Mouse (Mus musculus) embryonic fibroblast, embryonic 13.5 days (primary cell): ENCODE measurements around the gene Tmem236. TPM values are rescaled to one million over a fixed set of nuclear protein-coding genes. Genes with fewer than 3 reads are reported as not detected.

Experiments
- H3K27ac ChIP-seq: 2 replicates; pipeline ENCODE4 v1.5.1; 2012; ENCODE audit warnings: low read length, control low read depth, inconsistent platforms; ENCODE audit not compliant: insufficient read depth
- H3K4me1 ChIP-seq: 2 replicates; pipeline ENCODE4 v1.6.1; 2011; ENCODE audit warnings: low read length; ENCODE audit not compliant: control insufficient read depth, insufficient read depth
- H3K4me3 ChIP-seq: 2 replicates; pipeline ENCODE4 v1.5.1; 2011; ENCODE audit warnings: mild to moderate bottlenecking, control low read depth, low read length; ENCODE audit not compliant: insufficient read depth
- CTCF ChIP-seq: IDR thresholded peaks from 2 replicates; pipeline ENCODE4 v1.5.1; 2011; ENCODE audit warnings: mild to moderate bottlenecking, control low read depth, low read length, moderate library complexity, borderline replicate concordance; ENCODE audit not compliant: insufficient read depth
- POLR2A ChIP-seq: IDR thresholded peaks from 2 replicates; pipeline ENCODE4 v1.6.1; 2011; ENCODE audit warnings: low read depth, mild to moderate bottlenecking, control low read depth, low read length, moderate library complexity
- polyA plus RNA-seq: library from polyadenylated mRNA; stranded (reverse); fragments of >200 nt; gene quantifications from 2 replicates; pipeline ENCODE4 v1.2.4, GENCODE M21; 2011; ENCODE audit warnings: low read depth; ENCODE audit not compliant: missing spikeins, insufficient read length

Gene Tmem236
- not detected in 2 replicates for polyA plus RNA-seq

DNA sequence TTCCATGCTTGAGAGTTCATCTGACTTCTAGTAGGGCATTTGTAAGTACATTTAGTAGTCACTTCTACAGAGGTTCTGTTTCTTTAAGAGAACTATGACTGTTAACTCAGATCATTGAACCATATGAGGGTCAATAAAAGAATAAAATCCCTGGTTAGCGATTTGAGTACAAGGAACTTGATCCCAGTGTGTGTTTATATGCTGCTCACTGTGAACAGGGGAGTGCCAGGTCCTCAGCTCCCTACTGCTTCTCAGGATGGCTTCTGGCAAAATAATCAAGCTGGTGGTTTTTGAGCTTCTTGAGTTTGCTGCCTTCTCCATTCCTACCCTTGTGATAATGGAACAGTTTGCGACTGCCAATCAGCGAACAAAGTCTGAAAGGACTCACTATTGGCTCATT, at the start of gene Tmem236:
Gene Tmem236, plus strand, starts transcription at position 190 of the 400 bp plus-strand sequence.
- Histone ChIP-seq H3K27ac (no peak within 1 kb of the TSS), H3K4me3 (no peak within 1 kb of the TSS)
- no peak for TF ChIP-seq CTCF
- no peak for TF ChIP-seq POLR2A

DNA sequence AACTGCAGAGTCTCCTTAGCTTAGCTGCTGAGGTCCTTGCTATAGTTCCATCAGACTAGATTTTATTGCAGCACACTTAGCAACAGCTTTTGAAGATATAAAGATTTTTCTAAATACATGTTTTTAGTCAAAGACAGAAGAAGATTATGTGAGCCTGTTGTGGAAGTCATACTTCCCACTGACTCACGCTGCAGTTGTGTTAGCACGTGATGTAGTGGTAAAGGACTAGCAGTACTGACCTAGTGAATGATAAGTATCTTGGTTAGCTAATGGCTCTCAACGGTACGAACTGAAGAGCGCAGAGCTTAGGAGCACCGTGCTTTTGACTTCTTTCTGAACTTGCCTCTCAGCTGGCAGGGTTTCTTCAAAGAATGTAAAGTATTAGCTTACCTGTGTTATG, 47.9 kb upstream of the Tmem236 start:
- TF ChIP-seq POLR2A (no peak), CTCF (no peak)
- no peak overlapping the region for H3K4me3 ChIP-seq
- H3K27ac ChIP-seq: no peak overlapping the region
- no peaks in the 10 kb centered on the region for H3K4me1 ChIP-seq

More for the DNA sequence above, at the start of gene Tmem236:
- H3K4me1 ChIP-seq: no peaks in the 10 kb centered on the region

DNA sequence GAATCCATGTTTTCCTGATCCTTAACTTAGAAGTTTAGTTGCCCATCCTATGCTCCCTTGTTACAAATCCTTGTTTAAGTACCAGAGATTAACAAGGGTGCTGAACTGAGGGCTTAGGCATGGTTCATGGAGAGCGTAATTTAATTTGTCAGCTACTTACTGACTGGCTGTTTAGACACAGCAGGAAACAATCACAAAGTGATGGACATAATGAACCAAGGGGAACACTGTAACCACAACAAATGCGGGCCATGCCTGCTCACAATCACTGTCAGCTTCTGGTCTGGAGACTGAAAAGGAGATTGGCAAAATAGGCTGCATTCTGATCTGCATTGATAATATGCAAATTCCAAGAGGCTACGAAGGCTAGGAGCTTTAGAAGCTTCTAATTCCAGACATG, 46.7 kb upstream of the Tmem236 start:
- Histone ChIP-seq H3K27ac (no peak overlapping the region), H3K4me1 (no peaks in the 10 kb centered on the region), H3K4me3 (no peak overlapping the region)
- no peak for TF ChIP-seq POLR2A
- no peak for TF ChIP-seq CTCF

DNA sequence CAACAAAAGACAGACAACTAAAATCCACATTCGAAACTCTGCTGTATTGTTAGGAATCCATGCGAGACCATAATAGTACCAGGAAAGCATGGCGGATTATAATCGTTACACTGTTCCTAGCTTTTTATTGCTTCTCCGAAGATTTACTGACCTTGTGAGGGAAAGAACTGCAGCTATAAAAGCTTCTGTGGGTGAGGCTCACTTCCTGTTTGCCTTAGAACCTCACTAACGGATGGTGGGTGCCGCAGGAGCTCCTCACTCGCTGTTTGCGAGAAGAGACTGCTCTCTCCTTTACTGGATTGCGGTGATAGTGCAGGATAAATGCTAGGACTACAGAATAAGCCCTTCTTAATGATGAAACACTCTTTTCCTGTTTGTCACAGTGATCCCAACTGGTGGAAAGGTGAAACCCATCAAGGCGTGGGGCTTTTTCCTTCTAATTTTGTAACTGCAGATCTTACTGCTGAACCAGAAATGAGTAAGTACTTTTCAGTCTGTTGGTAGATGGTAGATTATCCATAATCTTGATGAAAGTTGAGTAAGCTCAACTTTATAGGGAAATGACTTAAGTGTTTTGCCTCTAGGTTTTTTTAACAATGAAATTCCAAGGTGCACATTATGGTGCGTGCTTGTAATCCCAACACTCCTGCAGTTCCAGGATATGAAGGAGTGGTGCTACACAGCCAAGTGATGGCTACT, 43.5 kb upstream of the Tmem236 start:
- H3K4me1 ChIP-seq: no peaks in the 10 kb centered on the region
- H3K27ac ChIP-seq: no peak overlapping the region
- TF ChIP-seq POLR2A (no peak), CTCF (no peak)
- no peak overlapping the region for H3K4me3 ChIP-seq

DNA sequence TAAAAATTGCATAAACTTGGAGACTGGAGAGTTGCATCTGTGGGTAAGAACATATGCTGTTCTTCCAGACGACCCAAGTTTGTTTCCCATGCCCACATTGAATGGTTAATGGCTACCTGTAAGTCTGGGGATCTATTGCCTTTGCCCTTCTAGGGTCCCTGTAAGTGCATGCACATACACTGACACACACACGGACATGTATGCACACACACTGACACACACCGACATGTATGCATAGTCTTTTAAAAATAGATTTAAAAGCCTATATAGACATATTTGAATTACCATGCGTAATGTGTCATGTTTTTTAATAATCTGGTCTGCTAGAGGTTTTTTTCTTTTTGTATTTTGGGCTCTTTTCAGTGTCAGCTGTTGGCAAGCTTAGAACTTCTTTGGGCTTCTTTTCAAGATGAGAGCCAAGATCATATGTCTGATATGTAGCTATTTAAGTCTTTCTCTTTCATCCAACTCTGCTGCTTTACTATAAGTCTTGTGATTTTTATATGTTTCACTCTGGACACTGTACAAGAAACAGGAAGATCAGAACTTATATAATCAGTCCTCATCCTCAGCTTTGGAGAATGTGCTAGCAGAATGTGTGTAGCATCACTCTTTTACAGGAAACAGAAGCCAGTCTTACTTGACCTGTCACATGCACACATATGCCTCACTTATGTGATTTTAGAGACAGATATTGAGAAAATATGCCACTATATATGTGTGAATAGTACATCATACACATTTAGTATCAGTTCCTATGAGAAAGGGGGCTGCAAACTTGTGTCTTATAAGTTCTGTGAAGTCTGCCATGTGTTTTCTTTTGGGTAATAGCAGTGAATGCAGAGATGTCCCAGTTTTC, 41.6 kb upstream of the Tmem236 start:
- Histone ChIP-seq H3K4me3 (no peak overlapping the region), H3K4me1 (peaks cover 2% of the 10 kb centered on the region; the same call in 1 of the 2 replicates), H3K27ac (no peak overlapping the region)
- TF ChIP-seq POLR2A (no peak), CTCF (no peak)

DNA sequence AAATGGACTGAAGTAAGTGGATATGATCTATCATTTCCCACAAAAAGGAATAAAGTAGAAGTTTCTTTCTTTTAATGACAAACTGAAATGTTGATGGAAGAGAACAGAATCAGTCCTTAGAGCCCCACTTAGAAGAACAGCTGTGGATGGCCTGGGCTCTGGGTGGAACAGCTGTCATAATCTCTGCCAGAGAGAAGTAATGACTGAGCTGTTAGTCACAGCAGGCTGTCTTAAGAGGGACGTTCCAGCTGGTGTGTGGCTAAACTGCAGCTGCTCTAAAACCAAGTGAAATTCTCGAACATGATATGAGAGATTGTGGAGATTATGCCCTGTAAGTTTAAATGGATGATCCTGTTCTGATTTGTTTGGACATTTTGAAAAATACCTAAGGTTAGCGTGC, 37.4 kb upstream of the Tmem236 start:
- Histone ChIP-seq H3K4me3 (no peak overlapping the region), H3K4me1 (peaks cover 2% of the 10 kb centered on the region; the same call in 1 of the 2 replicates), H3K27ac (no peak overlapping the region)
- no peak for TF ChIP-seq CTCF
- TF ChIP-seq POLR2A: no peak

DNA sequence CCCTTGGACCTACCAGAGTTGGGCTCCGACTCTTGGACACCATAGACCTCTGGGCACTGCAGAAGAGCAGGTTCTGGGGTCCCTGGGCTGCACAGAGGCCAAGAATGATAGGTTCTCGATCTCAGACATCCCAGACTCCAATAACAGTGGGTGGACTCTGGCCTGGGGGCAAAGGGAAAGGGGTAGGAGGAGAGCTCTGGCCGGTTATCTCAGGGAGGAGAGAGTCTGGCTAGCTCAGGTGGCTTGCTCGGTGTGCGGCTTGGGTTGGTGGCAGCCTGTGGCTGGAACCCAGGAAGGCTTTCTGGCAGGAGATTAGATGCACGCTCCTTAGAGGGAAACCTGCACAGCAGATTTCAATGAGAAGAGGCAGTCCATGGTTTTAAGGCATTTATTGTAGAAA, 34.7 kb upstream of the Tmem236 start:
- H3K27ac ChIP-seq: no peak overlapping the region
- TF ChIP-seq CTCF: no peak
- no peak for TF ChIP-seq POLR2A
- H3K4me1 ChIP-seq: peaks cover 2% of the 10 kb centered on the region; the same call in 1 of the 2 replicates
- H3K4me3 ChIP-seq: no peak overlapping the region

DNA sequence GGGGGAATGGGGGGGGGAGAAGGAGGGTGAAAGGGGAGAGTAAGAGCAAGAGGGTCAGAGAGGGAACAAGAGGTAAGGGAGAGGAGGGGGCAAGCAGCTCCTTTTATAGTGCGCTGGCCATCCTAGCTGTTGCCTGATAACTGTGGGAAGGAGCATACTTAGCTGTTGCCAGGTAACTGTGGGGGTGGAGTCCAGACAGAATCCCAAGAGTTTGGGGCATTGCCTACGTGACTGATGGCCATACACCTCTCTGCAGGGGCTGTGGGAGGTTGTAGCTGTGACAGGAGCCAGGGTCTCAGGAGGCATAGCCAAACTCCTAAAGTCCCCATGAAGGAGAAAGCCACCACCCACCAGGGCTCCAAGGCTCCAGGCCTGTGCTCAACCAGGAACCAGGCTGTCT, 34.3 kb upstream of the Tmem236 start:
- TF ChIP-seq POLR2A (no peak), CTCF (no peak)
- Histone ChIP-seq H3K4me1 (peaks cover 5% of the 10 kb centered on the region), H3K4me3 (no peak overlapping the region), H3K27ac (no peak overlapping the region)

DNA sequence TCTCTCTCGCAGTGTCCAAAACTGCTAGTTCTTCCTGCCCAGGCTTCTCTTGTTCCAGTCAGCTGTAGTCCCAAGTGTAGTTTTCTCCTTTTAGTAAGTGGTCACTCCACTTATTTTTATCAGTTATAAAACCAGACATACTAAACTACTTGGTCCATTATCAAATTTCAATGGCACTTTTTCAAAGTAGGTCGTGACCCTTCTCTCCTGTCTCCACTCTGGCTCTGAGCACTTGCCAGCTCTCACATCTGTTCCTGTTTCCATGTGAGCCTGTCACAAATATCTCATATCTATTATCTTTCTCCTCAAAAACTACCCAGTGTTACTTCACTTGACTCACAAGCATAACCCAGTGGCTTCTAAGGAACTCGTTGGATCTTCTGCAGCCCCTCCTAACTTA, 29.0 kb upstream of the Tmem236 start:
- no peak for TF ChIP-seq CTCF
- TF ChIP-seq POLR2A: no peak
- Histone ChIP-seq H3K4me1 (peaks cover 4% of the 10 kb centered on the region; the same call in 1 of the 2 replicates), H3K27ac (0 out of 2 replicates have a peak overlapping the region, but pooled peaks have one; percentile 19), H3K4me3 (no peak overlapping the region)

DNA sequence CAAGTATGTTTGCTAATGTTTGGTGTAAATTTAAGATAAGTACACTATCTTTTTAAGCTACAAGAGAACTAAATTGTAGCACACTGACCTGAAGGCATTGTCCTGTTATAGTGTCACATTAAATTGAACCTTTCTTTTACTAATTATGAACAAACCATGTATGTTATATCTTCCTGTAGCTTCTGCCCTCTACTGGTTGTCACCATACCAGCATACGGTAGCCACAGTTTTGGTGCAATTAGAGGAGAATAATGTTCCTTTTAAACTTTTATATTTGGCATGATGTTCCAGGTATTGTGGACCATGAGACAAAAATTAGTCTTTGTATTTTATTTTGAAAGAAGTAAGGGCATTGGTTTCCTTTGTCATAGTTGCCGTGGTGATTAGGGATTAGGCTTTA, 27.4 kb upstream of the Tmem236 start:
- Histone ChIP-seq H3K27ac (no peak overlapping the region), H3K4me3 (no peak overlapping the region), H3K4me1 (peaks cover 4% of the 10 kb centered on the region; the same call in 1 of the 2 replicates)
- TF ChIP-seq CTCF: no peak
- TF ChIP-seq POLR2A: no peak
